Mouse (Mus musculus): ENCODE data around the gene Arih1.

Gene Arih1

GRCm38 (mm10) chr9:59486549-59487065, at the start of gene Arih1:
TSS of gene Arih1 (minus strand) at chr9:59486618.
- peak; percentile 99 to 100 for DNase-seq

- DNase-seq: no peak
Measured at GRCm38 (mm10) chr9:59533889-59534288, 47.5 kb upstream of the Arih1 start.

- no peak for DNase-seq
Measured at GRCm38 (mm10) chr9:59533422-59533821, 47.0 kb upstream of the Arih1 start.

GRCm38 (mm10) chr9:59531645-59532044, 45.2 kb upstream of the Arih1 start:
- no peak for DNase-seq

GRCm38 (mm10) chr9:59528274-59528673, 41.9 kb upstream of the Arih1 start:
- DNase-seq: no peak

- DNase-seq: no peak
Measured at GRCm38 (mm10) chr9:59527580-59527979, 41.2 kb upstream of the Arih1 start.

GRCm38 (mm10) chr9:59526727-59527126, 40.3 kb upstream of the Arih1 start:
- no peak for DNase-seq

GRCm38 (mm10) chr9:59522906-59523305, 36.5 kb upstream of the Arih1 start:
- peak; percentile 25 to 41 for DNase-seq

- no peak for DNase-seq
Measured at GRCm38 (mm10) chr9:59519396-59519795, 33.0 kb upstream of the Arih1 start.

- DNase-seq: peak; percentile 43 to 72
Measured at GRCm38 (mm10) chr9:59518976-59519375, 32.6 kb upstream of the Arih1 start.

GRCm38 (mm10) chr9:59517127-59517526, 30.7 kb upstream of the Arih1 start:
- DNase-seq: no peak

- no peak for DNase-seq
Measured at GRCm38 (mm10) chr9:59515069-59515468, 28.7 kb upstream of the Arih1 start.

- no peak for DNase-seq
Measured at GRCm38 (mm10) chr9:59512381-59512780, 26.0 kb upstream of the Arih1 start.

- DNase-seq: no peak
Measured at GRCm38 (mm10) chr9:59508146-59508545, 21.7 kb upstream of the Arih1 start.

- DNase-seq: no peak
Measured at GRCm38 (mm10) chr9:59487331-59487730, 913 bp upstream of the Arih1 start.

- DNase-seq: no peak
Measured at GRCm38 (mm10) chr9:59486076-59486518, 321 bp downstream of the Arih1 start.

GRCm38 (mm10) chr9:59485511-59486075, 825 bp downstream of the Arih1 start:
- DNase-seq: peak; percentile 66 to 83

- no peak for DNase-seq
Measured at GRCm38 (mm10) chr9:59484760-59485159, 1.7 kb downstream of the Arih1 start.

- DNase-seq: peak; percentile 50 to 74
Measured at GRCm38 (mm10) chr9:59482419-59482818, 4.0 kb downstream of the Arih1 start.

- DNase-seq: no peak
Measured at GRCm38 (mm10) chr9:59476617-59477016, 9.8 kb downstream of the Arih1 start.

- DNase-seq: no peak
Measured at GRCm38 (mm10) chr9:59474838-59475237, 11.6 kb downstream of the Arih1 start.

- no peak for DNase-seq
Measured at GRCm38 (mm10) chr9:59473171-59473570, 13.2 kb downstream of the Arih1 start.

- no peak for DNase-seq
Measured at GRCm38 (mm10) chr9:59469446-59469845, 17.0 kb downstream of the Arih1 start.

- no peak for DNase-seq
Measured at GRCm38 (mm10) chr9:59464293-59464692, 22.1 kb downstream of the Arih1 start.

GRCm38 (mm10) chr9:59458997-59459510, 27.4 kb downstream of the Arih1 start:
- peak; percentile 29 for DNase-seq
